Comparison of ENCODE assay signal across 14 mouse cellular contexts in the genomic region with DNA sequence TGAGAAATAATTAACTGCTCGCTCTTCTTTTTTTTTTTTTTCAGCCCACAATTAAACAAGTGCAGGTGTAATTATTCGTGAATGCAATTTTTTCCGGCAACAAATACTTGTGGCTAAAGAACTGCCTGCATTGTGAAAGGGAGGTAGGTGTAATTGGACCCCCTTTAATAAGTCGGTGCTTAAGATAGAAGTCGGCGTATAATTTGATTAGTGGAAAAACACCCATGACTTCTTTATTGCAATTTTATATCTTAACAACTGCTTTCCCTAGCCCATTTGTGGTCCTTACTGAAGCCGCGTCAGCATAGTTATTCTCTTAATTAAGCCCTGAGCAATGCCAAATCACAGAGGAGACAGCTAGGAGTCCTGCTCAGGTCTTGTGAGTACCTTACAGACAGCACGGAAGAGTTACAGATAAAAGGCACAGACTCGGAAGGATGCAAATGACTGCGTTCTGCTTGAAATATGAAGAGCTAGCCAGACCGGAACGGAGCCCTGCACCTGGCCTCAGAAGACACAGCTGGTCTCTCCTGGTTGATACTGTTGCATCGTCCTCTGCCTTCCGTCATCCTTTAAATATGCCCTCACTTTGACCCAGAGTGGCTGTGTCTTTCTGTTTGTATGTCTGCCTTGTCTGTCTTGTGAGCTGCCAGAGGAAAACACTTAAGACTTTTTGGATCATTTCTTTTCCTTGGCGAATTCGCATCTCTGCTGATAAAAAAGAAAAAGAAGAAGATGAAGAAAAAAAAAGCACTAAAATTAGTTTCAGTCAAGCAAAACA.
DNase-seq lines count a peak whose midpoint lies in the region; ATAC-seq lines count a peak whose summit lies in the region.
"Had no signal": no experiment of that assay in that cellular context is flagged by ENCODE, and none has a peak within 500 bp of the region (broad histone marks: within the 10 kb centered on the region; RNA-seq: fewer than 3 reads in every experiment).

No protein-coding gene starts in this region.

- no peak overlapping the region for H3K4me3 ChIP-seq in kidney, embryonic 16.5 days (ENCODE audit: low read length)
- H3K4me3 ChIP-seq in embryonic facial prominence, embryonic 10.5 days: no peak overlapping the region
- H3K4me3 ChIP-seq: left cerebral cortex, adult 2 months had no signal

- DNase-seq in kidney, adult 18-20 months: no peak
- peak; percentile 74 to 78 for DNase-seq in B cell, adult 2 months
- DNase-seq in embryonic facial prominence, embryonic 10.5 days (ENCODE audit: low spot score): peak; percentile 38
- no peak for DNase-seq in thymus, postnatal 0 days (ENCODE audit: low spot score)
- DNase-seq: cerebellum, postnatal 10 days; heart, adult 11 months; heart, postnatal 10 days; kidney, postnatal 14 days; liver had no signal

- H3K9ac ChIP-seq in kidney, embryonic 16.5 days (replicated peaks; ENCODE audit: low read length): no peak overlapping the region

- 30% methylated on average over 17 of the region's 17 CpGs for WGBS in kidney, embryonic 16.5 days
- WGBS in embryonic facial prominence, embryonic 10.5 days: 70% methylated on average over 17 of the region's 17 CpGs

- no peaks in the 10 kb centered on the region for H3K27me3 ChIP-seq in kidney, embryonic 16.5 days (ENCODE audit: insufficient read depth, low read length)
- peaks cover 5% of the 10 kb centered on the region for H3K27me3 ChIP-seq in embryonic facial prominence, embryonic 10.5 days (replicated peaks; ENCODE audit: low read depth, poor library complexity, severe bottlenecking)

- ATAC-seq in kidney, embryonic 16.5 days (ENCODE audit: low FRiP score, low TSS enrichment): peak; percentile 46; the same call in 1 of the 2 replicates
- ATAC-seq in neutrophil, adult 5-6 weeks (ENCODE audit: extremely low read depth, insufficient number of reproducible peaks, low FRiP score, poor library complexity, severe bottlenecking): peak; percentile 91
- ATAC-seq in granulocyte monocyte progenitor cell, adult 5-6 weeks (replicated peaks; ENCODE audit: poor library complexity, severe bottlenecking): no peak
- ATAC-seq: lung, postnatal 0 days had no signal

- H3K4me1 ChIP-seq in kidney, embryonic 16.5 days (ENCODE audit: insufficient read depth, low read length): peaks cover 26% of the 10 kb centered on the region
- peaks cover 35% of the 10 kb centered on the region for H3K4me1 ChIP-seq in embryonic facial prominence, embryonic 10.5 days

- no peak overlapping the region for H3K27ac ChIP-seq in kidney, embryonic 16.5 days (ENCODE audit: low read length)
- H3K27ac ChIP-seq in embryonic facial prominence, embryonic 10.5 days (replicated peaks): no peak overlapping the region
- H3K27ac ChIP-seq: left cerebral cortex, adult 2 months had no signal

- no peaks in the 10 kb centered on the region for H3K9me3 ChIP-seq in kidney, embryonic 16.5 days (ENCODE audit: low read length)
- no peaks in the 10 kb centered on the region for H3K9me3 ChIP-seq in embryonic facial prominence, embryonic 10.5 days

- peak overlapping the region; percentile 14 for H3K4me2 ChIP-seq in kidney, embryonic 16.5 days (replicated peaks; ENCODE audit: low read depth, low read length)

- H3K36me3 ChIP-seq in kidney, embryonic 16.5 days (ENCODE audit: insufficient read depth, low read length): no peaks in the 10 kb centered on the region
- H3K36me3 ChIP-seq in embryonic facial prominence, embryonic 10.5 days (replicated peaks): no peaks in the 10 kb centered on the region

Comparison
In these comparisons a context has a peak if more than half of its experiments do, and no peak if none do; other contexts are left out.
1. DNase-seq: peak in B cell, adult 2 months (2 of 2) and embryonic facial prominence, embryonic 10.5 days (single experiment); none in kidney, adult 18-20 months (single experiment) and thymus, postnatal 0 days (single experiment).